Mouse (Mus musculus) frontal cortex, postnatal 14 days (tissue): ENCODE data around the gene Hba-x.
A peak's percentile ranks its signal among the peaks of the same experiment; 100 is the strongest.
"Not testable (repeated sequence)": the region's sequence is repeated elsewhere in the genome, so short reads cannot be mapped to it uniquely, and the experiment has no call there.

Experiments
- DNase-seq, 2 experiments: peaks; one replicate each; pipeline ENCODE4 v3.0.0; 2022; ENCODE audit warnings: low spot score in 2 of 2

Gene Hba-x

DNA sequence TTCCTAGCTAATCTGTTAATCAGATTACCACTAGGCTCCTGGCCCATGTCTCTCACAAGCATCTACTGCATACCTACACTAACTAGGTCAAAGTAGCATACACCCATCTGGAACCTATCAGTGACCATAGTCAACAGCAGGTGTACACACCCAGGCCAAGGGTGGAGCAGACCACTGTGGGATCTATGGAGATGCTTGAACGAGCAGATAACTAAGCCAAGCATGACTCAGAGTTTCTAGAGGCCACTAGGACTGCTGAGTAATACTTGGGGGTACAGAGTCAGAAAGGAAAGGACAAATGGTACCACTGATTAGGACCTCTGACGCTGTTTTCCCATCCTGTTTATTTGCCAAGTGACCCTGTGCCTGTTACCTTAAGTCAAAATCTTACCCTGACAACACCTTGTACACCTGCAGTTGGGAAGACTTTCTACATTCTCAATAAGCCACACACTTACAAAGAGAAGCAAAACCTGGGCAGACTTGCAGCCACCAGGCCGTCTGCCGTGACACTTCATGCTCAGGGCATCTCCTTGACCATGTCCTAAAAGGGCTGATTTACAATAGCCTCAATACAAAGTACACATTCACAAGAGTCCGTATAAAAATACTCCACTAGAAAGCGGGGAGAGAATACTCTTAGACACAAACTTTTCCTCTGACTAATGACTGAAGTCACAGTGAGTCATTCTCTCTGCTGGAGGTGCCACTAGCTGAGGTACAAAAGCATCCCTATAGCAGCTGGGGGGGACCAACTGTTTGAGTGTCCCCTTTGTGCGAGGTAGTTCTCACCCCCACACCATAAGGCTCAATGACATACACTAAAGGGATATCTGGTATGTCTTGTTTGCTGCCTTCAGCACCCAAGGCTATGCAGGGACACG is 25.1 kb upstream of the Hba-x start:
- no peak for DNase-seq

- no peak for DNase-seq
Observed at GRCm38 (mm10) chr11:32253121-32253520, 23.1 kb upstream of the Hba-x start.

DNA sequence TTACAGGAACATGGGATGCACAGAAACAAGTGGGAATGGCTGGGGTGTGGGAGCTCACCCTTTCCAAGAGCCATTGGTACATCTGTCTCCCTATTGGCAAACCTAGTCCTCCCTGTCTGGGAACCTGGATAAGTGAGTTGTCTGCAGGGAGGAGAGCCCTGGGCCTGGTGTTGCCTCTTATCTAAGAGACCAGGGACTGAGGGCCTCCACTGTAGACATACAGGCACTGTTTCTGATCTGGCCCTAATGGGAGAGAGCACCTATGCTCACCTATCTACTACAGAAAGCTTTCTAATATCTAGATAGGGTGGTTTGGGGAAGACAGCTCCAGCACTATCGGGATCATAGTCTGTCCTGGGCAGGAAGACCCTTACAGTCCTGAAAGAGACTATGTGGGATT is 20.1 kb upstream of the Hba-x start:
- no peak for DNase-seq

- no peak for DNase-seq
Observed at GRCm38 (mm10) chr11:32256566-32256965, 19.6 kb upstream of the Hba-x start.

GRCm38 (mm10) chr11:32262674-32263415 is 13.4 kb upstream of the Hba-x start:
- DNase-seq: no peak

- DNase-seq: no peak
Observed at GRCm38 (mm10) chr11:32265117-32265738, 11.0 kb upstream of the Hba-x start.

DNA sequence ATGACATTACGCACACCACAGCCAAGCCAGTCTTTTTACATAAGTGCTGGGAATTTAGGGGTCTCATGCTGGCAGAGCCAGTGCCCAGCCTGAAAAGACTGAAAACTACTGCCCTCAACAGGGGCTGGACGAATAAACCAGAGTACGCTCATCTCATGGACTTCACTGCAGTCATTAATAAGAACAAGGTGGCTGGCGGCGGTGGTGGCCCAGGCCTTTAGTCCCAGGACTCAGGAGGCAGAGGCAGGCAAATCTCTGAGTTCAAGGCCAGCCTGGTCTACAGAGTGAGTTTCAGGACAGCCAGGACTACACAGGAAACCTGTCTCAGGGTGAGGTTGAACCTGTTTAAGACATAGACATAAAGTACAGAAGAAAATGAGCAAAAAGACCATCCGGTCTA is 10.0 kb upstream of the Hba-x start:
- no peak for DNase-seq

- no peak for DNase-seq
Observed at GRCm38 (mm10) chr11:32266776-32267175, 9.4 kb upstream of the Hba-x start.

DNA sequence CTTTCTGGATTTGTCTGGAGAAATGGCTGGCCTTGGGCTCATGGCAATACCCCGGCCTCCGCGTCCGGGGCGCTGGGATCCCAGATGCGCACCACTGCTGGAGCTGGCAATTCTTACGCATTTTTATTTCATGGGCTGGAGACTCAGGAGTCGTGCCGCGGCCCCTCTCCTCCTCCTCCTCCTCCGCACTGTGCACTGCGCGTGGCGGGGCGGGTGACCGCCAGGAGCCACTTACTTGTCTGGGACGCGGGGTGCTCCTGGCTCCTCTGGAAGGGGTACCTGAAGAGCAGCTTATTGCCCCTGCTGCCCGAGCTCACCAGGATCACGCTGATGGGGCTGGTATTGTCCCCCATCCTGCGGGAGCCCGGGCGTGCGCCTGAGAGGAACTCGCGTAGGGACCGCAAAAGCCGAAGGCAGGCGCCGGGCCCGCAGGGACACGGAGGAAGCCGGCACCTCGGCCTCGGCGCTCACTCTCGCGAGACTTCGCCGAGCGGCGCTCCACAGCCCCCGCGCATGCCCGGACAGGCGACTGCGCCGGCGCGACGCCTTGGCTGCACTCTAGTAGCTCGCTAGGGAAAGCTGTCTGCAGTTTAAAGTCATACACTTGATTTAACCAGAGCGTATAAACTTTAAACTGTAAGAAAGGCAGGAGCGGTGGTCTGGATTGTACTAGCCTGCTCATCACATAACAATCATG is 8.9 kb upstream of the Hba-x start, which contains the start of gene Nprl3:
TSS of gene Nprl3 (minus strand) at position 520 of the 697 bp plus-strand sequence.
- DNase-seq: peak; percentile 91 to 95

DNA sequence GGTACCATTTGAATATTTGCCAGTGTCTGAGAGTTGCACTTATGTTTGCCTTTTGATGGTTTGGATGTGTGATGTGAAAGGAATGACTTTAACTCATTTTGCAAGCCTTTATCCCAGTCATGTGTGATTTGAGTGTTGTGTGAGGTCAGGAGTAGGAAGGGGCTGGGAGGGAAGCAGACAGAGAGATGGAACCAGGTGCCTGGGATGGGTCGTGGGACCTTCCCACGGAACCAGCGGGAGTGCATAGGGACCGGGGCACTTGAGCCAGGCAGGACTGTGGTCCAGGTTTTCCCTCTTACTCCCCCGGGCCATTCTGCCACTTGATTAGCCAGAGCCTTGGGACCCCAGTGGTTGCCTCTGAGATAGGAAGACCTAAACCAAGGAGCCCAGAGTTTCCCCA is 8.2 kb upstream of the Hba-x start:
- DNase-seq: no peak

- DNase-seq: no peak
Observed at GRCm38 (mm10) chr11:32268952-32269351, 7.2 kb upstream of the Hba-x start.

DNA sequence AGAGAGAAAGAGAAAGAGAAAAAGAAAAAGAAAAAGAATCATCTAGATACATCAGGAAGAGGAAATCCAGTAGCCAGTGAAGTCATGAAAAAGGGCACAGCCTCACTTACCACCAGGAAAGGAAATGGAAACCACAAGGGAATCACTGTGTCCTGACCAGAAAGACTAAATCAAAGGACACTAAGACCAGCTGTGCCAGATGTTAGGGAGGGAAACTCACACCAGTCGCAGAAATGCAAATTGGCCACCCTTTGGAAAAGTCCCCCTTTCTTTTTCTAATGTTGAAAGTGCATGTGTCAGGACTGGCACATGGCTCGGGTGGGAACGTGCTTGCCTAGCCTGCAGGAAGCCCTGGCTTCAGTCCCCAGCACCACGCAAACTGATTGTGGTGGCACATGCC is 5.0 kb upstream of the Hba-x start:
- DNase-seq: no peak

- no peak for DNase-seq
Observed at GRCm38 (mm10) chr11:32277736-32278457, 1.7 kb downstream of the Hba-x start.

DNA sequence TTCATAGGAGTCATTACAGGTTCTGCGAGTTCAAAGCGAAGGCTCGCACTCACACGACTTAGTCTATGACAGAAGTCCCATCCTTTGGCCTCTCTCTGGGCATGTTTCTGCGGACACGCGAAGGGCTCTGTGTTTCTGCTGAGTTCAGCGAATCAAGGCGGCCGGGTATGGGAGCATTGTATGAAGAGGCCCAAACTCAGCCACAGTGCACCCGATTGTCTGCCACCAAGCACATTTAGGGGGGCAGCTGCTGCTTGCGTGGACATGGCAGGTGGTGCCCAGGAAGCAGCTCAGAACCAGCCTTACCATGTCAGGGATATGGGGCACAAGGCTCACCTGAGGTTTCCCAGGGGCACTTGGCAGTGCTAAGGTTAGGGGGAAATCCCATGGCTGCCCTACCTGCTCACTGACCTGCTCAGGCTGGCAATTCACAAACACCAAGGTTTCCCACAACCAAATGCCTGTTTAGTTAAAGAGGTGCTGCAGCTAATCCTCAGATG is 2.3 kb downstream of the Hba-x start:
- DNase-seq: no peak

- DNase-seq: no peak
Observed at GRCm38 (mm10) chr11:32280646-32281045, 4.4 kb downstream of the Hba-x start.

DNA sequence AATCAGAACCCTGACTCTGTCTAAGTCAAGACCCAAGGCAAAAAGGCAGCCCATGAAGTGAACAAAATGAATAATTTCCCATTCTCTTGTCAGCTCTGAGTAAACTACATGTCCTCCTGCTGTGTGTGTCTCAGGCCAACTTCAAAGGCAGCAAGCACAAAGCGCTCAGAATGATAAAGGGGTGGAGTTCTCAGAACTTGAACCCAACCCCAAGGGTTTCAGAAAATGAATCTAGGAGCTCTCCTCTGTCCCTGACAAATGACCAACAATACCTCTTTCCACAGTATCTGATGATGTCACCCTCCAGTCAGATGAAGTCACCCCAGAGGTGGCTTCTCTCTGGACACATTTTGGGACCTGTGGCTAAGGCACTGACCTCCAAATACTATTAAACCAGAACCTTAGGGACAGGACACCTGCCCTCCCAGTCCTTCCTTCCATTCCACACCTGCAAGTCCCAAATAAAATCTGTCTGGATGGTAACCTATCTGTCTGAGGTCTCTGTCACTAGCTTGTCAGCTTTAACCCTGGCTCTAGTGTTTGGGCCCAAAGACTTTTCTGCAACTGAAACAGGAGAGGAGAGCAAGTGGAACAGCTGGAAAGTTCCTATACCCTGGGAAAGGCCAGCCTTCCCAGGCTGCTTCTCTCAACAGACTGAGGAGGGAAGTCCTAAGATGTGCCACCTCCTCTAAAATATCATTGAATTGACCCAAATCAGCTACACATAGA is 5.4 kb downstream of the Hba-x start:
- DNase-seq: no peak

DNA sequence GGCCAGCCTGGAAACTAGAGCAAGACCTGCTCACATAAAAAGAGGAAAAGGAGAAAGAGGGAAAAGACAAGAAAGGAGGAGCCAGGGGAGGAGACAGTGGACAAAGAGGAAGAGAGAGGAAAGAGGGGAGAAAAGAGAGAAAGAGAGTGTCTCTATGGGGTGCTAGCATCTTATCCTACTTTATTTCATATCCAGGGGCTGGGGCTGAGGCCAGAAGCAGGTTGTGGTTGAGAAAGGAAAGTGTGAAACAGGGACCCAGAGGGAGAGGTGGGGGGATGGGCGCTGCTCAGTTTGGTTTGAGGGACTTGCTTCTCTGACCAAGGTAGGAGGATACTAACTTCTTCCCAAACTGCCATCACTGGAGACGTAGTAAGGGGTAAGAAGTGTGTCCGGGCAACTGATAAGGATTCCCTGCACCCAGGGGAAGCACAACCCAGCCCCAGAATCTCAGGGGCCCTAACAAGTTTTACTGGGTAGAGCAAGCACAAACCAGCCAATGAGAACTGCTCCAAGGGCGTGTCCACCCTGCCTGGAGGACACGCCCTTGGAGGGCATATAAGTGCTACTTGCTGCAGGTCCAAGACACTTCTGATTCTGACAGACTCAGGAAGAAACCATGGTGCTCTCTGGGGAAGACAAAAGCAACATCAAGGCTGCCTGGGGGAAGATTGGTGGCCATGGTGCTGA is 7.0 kb downstream of the Hba-x start, which contains the start of gene Hba-a1:
TSS of gene Hba-a1 (plus strand) at position 421 of the 687 bp plus-strand sequence.
- DNase-seq: not testable (repeated sequence)

GRCm38 (mm10) chr11:32284582-32284981 is 8.4 kb downstream of the Hba-x start:
- DNase-seq: not testable (repeated sequence)

DNA sequence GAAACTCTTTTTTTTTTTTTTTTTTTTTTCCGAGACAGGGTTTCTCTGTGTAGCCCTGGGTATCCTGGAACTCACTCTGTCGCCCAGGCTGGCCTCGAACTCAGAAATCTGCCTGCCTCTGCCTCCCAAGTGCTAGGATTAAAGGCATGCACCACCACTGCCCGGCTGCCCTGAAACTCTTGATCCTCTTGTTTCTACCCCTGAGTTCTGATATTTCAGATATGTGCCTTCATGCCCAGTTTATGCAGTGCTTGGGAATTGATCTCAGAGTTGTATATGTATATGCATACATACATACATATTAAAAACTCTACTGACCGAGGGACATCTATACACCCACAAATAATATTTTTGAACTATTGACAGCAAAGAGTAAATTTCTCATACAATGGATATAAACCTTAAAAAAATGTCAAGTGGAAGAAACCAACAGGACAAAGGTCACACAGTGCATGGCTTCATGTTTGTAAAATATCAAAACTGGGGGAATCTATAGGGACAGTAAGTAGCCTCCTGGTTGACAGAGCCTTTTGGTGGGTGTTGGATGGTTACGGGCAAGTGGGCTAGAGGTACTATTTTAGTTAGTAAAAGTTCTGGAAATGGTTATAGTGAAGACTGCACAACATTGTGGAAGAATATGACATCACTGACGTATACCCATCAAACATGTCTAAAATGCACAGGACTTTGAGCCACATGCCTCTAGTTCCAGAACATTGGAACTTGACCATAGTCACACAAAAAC is 9.0 kb downstream of the Hba-x start:
- DNase-seq: no peak
